Mouse (Mus musculus): Measurements from ENCODE around the gene Ccr7. TPM values are rescaled to one million over a fixed set of nuclear protein-coding genes. Genes with fewer than 3 reads are reported as not detected.

Ccr7 gene
- total and polyA plus RNA-seq, 3 experiments: 0.14 to 0.86 TPM; not detected in 1

DNA sequence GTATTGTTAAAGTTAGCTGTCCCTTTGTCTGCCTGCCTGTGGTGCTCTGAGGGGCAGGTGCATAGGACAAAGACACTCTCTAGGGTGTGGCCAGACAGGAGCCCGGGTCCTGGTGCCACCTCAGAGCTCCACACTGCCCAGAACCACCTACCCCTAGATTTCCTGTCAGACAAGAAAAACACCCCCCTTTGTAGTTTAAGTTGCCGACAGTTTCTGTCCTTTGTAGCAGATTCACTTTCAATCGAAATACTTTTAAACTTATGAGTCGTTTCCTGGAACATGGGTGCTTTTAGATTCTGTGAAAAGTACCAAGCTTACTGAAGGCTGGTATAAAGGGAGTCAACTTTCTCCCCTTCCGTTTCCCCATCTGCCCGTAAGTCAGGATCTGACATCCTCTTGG, 38.9 kb downstream of the Ccr7 start:
- DNase-seq: no peak

DNA sequence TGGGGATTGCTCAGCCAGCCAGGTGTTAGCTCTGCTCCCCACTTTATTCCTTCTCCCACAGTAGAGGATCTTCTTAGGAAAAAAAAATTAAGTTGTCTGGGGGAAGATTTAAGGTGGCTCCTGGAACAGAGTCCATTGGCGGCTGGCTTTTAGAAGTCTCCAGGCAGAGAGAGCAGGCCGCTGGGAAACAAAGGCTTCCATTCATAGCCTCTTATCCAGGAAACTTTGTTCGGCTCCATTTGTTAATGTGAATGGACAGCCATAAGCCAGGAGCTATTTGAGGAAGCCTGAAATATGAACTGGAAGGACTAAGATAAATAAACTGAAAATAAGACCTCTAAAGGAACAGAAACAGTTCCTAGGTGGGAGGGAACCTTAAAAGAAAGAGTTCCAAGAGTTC, 41.8 kb downstream of the Ccr7 start:
- no peak for DNase-seq

DNA sequence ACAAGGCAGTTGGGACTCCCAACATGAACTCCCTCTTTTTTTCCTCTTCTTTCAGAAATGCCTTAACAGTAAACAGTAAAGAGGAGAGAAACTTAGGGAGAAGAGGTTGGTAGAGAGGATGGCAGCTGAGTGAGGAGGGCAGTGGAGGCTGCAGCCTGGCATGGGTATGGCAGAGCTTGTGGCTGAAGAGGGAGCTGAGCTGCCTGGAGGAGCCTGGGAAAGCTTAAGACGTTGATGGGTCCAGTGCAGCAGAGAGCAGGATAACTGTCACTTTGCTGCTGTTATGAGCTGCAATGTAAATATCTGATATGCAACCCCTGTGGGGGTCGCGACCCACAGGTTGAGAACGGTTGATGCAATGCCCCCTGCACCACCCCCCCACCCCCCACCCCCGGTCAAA, 42.2 kb downstream of the Ccr7 start:
- no peak for DNase-seq

DNA sequence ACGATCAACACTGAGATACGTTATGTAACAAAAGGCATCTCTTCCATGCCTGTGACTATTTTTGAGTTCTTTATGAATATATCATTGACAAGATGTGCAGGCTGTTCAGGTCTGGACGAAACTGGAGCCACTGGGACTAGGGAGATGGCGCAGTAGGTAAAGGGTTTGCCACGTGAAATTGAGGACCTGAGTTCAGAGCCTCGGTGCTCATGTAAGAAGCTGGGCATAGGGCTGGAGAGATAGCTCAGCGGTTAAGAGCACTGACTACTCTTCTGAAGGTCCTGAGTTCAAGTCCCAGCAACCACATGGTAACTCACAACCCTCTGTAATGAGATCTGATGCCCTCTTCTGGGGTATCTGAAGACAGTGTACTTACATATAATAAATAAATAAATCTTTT, 43.2 kb downstream of the Ccr7 start:
- DNase-seq: no peak

DNA sequence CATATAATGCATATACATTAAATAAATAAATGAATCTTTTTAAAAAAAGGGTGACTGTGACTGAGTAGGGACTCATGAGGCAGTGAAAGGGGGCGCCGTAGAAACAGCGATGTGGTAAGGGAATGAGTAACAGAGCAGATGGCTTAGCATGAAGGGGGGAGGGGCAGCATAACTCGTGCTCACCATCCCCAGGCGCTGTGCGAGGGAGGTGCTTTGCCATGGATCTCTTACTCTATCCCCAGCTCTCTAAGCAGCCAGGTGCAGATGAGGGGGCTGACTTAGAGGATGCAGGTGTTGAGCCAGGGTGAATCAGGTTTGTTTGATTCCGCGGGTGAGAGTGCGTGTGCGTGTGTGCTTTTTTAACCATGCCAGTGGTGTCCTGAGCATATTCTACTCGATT, 43.7 kb downstream of the Ccr7 start:
- no peak for DNase-seq

DNA sequence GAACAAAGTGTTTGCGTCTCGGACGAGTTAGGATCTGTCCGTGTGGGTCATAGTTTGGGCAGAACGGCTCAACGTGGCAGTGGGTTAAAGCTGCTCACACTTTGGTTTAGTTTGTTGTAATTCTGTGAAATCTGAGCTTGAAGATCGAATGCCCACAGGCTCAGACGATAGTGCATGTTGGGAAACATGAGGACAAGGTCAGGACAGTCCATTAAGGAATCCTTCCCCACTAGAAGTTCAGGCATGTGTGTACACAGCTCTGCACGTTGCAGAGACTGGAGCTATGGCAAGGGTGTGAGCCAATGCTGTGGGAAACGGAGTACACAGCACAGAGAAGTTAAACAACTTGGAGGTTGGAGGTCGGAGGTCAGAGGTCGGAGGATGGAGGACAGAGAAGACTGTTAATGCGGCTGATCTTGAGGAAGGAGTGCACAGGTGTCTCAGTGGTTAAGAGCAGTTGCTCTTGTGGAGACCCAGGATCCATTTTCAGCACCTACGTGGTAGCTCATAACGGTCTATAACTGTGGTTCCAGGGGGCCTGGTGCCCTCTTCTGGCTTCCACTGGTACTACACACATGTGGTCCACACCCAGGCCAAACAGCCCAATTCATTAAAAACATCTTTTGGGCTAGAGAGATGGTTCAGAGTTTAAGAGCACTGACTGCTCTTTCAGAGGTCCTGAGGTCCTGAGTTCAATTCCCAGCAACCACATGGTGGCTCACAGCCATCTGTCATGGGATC, 44.3 kb downstream of the Ccr7 start:
- DNase-seq: no peak

DNA sequence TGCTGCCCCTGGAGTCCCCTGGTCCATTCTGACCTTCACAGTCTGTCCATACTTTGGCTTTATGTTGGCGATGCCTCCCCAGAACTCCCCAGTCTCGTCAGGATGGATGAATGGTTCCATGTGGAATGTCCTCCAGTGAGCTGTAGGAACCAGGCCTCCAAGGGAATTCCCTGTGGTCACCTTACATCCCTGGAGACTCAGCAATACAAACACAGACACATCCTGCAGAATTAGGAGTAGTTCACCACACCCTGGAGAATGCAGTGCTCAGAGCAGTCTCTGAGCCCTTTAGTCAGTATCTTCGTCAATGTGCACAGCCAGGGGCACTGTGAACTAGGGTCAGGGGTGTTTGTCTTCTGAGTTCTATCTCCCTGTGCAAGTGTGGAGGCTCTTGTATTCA, 46.6 kb downstream of the Ccr7 start:
- DNase-seq: peak; percentile 42

DNA sequence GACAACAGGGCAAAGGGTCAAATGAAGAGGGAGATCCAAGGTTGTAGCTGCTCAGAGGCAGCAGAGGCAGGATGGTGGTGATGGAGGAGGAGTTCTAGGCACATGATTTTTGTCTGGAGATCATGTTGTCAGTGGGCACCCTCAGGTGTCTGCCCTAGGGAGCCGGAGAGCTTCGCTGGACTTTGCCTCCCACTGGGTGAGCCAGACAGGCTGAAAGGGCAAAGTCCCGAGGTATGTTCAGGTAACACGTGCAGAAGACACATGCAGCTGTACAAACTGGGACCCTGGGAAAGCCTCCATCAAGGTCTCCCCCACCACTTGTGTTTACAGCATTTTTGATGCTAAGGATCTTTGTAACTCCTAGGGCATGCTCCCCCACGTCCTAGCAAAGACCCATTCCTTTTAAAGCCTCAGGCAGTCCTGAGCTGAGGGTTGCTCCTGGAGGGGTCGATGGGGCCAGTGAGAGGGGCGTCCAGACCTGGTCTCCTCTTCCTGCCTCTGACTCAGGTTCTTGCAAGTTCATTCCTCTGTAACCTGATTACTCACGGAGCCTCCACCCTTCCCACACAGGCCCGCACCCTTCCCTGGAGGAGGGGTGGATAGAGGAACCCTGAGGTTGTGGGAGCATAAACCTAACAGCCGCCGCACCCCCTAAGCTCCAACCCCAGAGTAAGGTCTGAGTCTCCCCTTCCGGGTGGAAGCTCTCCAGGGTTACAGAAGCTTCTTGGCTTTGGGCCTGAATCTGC, 48.7 kb downstream of the Ccr7 start:
- no peak for DNase-seq

DNA sequence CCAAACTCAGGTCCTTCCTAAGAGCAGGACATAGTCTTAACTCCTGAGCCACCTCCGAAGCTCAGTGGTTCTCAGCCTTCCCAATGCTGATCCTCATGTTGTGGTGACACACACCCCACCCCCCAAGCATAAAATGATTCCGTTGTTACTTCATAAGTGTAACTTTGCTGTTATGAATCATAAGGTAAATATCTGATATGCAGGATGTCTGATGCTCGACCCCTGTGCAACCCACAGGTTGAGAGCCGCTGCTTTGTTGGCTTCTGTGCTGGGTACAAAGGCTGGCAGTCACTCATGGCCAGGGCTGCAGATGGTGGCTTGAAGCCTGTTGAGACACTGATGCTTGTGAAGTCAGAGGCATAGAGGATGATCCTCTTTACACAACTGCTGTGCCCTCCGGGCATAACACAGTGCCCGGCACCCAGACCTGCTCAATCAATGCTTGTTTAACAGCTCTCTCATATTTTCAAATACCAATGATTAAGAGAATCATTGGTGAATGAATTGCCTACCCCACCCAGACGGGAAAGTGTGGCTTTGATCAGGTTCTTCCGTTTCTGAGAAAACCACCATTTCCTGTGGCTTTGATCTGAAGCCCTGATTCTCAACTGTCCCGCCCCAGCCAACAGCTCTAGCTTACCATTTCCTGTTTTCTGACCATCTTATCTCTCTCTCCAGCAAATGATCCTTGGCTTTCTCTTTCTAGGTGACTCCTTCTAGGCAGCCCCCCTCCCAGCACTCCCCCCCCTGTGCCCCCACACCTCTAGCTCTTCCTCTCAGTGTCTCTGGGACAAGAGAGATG, 50.1 kb downstream of the Ccr7 start:
- DNase-seq: no peak

DNA sequence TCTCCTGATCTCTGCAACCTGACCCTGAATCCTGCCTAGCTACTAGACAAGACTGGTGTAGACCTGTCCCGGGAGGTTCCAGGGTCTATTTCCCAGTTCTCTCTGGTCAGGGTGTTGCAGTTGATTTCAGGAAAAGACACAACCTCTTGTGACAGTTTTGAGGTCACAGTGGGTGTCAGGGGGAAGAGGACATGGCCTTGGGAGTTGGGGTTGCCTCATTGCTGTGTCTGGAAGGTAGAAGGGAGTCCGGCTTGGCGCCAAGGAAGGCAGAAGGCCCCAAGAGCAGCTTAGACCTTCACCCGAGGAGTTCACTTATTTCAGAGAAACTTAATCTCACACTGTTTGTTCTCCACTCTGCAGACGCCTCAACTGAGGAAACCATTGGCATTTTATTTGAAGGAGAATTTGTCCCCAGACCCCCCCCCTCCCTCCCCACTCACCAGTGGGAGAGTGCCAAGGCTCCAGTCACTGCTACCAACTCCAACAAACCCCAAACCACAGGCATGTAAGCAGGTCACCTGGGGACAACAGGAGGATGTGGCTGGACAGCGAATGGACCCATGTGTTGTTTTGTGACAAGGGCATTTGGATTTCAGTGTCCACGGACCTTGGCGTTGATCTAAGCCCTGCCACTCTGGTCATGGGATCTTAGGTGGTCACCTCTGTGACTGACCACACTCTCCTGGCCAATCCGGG, 52.2 kb downstream of the Ccr7 start:
- DNase-seq: no peak

DNA sequence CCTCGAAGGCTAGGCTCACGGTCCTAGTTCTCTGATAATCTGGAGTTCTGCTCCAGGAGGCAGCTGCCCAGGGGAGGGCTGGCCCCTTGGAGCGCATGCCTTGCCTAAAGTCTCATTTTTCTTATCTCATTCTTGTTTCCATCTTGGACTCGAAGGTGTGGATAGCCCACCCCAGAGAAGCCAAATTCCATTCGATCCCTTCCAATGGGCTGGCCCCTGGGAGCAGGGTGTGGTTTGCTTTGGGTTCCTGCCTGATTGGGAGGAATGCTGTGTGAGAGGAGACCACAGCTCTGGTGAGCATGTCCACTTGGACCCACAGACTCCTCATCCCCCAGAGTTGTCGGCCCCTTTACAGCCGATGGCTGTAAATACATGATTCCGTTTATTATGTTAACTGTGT, 53.2 kb downstream of the Ccr7 start:
- DNase-seq: no peak

DNA sequence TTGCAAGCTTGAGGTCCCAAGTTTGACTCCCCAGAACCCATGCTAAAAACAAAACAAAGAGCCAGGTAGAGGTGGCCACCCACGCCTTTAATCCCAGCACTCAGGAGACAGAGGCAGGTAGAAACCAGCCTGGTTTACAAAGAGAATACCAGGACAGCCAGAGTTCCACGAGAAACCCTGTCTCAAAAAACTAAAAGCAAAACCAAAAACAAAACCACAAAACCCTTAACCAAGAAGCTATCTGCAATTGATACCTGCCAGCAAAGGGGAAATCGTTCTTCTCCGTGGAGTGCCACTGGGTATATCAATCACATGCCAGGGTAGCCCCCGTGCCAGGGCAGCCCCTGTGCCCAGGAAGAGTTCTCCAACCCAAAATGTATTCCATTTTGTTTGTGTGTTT, 54.7 kb downstream of the Ccr7 start:
- DNase-seq: no peak

DNA sequence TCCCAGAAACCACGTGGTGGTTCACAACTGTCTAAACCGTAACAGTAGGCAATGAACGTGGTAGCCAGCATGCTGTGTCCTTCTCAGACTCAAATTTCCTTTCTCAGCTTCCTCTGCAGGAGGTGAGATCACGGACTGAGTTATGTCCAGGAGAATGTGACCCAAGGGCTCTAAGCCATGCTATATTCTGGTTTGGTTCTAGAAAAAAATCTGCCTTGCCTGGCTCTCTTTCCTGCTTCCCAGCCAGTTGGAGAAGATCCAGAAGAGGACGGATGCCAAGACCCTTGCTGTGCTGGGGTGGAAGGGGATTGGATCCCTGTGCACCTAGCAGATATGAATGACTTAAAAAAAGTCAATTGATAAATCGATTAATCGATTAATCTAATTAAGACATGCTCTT, 55.4 kb downstream of the Ccr7 start:
- DNase-seq: peak; percentile 36

DNA sequence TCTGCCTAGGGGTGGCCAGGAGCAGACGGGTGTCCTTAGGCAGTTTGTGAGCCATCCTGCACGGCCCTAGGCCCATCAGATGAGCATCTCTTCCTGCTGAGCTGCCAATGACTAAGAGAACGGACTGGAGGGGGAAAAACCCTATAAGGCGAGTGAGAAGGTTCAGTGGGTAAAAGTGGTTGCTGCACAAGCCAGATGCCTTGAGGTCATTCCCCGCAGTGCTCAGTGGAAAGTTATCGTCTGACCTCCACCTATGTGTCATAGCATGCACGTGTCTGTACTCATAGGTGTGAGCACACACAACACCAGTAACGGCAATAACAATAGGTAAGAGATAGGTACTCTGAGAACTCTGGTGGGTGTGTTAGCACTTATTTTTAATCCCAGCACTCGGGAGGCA, 56.0 kb downstream of the Ccr7 start:
- DNase-seq: no peak

DNA sequence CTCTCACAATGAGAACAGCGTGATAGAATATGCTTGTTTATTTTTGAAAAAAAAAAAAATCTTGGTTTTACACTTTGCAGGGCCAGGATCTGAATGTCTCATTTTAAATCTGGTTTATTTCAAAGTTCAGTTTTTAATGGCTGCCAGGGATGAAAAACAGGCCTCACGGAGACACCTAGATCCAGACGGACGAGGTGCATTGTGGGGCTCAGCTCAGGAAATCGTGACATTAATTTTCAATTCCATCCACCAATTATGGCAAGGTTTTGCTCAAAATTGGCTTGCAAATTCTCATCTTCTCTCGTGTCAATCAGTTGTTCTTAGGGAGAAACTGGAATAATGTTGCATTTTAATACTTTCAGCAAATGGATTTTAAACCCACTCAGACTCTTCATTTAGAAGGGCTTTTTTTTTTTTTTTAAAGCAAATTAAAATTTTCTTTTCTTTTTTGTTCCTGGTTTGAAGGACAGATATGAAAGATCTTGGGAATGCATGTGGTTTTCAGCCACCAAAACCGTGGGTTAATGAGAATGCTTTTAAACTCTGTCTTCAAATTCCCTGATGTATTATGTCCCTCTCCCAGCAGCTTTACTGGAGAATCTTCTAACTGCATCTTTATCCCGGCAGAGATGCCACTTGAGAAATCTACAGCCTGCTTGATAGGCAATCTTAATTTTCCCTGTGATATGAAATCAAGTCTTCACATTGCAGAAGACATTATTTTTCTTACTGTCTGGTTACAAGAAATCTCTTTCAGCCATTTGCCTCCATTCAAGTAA, 57.7 kb downstream of the Ccr7 start:
- DNase-seq: no peak

DNA sequence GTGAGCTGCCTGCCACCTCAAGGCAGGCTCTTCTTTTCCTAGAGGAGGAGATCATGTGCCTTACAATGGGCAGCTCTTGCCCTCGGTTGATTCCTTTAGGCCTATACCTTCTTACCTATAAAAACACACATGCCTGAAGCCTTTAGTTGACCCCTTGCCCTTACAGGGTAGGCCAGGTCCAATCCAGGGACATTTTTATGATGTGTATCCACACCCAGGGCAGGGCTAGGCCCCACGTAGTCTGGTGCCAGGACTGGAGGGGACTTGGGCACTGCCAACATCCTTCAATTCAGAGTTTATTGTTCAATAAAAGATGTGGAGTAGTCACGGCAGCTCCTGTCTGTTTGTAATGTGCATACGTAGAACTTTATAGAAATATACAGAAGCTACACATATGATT, 58.5 kb downstream of the Ccr7 start:
- no peak for DNase-seq

DNA sequence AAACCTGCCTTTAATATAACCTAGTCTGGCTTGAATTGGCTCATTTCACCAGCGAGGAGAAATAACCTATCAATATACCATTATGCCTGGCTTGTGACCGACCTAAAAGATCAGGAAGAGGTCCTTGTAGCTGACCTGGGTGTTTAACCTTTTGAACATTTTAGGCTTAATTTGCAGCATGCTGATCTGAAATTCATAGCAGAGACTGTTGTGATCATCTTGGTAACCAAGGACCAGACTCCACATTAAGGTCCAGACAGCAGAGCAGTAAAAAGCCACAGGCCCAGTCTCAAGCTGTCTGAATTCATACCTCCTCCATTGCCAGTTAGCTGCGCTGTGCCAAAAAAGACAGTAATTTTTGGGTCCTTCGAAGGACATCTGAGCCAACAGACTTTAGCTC, 59.1 kb downstream of the Ccr7 start:
- no peak for DNase-seq

DNA sequence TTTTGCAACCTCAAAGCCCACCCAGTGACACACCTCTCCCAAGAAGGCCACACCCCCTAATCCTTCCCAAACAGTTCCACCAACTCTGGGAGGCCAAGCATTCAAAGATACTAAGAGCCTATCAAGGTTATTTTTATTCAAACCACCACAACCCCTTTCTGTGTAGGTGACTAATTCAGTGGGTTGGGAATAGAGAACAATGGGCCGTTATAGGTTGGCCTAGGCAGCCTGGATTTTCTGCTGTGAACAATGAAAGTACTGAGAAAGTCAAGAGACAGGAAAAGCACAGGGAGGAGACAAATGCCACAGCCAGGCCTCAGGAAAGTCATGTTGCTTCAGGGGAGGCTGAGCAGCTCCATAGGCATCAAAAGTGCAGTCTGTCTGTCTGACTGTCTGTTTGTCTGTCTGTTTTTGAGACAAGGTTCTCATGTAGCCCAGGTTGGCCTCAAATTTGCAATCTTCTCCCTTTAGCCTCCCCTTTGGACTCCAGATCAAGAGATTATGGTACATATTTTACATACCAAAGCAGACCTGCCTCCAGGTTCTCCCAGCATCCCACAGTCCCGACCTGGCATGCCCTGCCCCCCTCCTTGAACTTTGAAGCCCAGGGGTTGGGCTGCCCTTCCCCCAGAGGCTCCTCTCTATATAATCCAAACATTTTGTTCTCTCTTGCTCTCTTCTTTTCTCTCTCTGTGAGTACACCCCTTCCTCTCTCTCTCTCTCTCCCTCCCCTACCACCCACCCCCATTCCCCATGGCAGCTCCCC, 59.8 kb downstream of the Ccr7 start:
- no peak for DNase-seq
